Mouse (Mus musculus) embryonic facial prominence, embryonic 13.5 days (tissue): ENCODE results near the gene Veph1. TPM values are rescaled to one million over a fixed set of nuclear protein-coding genes. Genes with fewer than 3 reads are reported as not detected.
A peak's percentile ranks its signal among the peaks of the same experiment; 100 is the strongest.
"Not testable (repeated sequence)": the region's sequence is repeated elsewhere in the genome, so short reads cannot be mapped to it uniquely, and the experiment has no call there.

Experiments
- ATAC-seq: fragments of 200-750 bp; cut with Nextera tagmentation; 2 replicates; pipeline ENCODE4 v1.8.0; 2017; ENCODE audit warnings: low read depth; ENCODE audit not compliant: insufficient number of reproducible peaks, insufficient read depth, low FRiP score, low TSS enrichment
- H3K27ac ChIP-seq: fragments of 300-500 bp; sonication (generic); 2 replicates; pipeline ENCODE4 v1.5.1; 2015; ENCODE audit warnings: moderate library complexity, mild to moderate bottlenecking, inconsistent platforms
- H3K27me3 ChIP-seq: fragments of 300-500 bp; sonication (generic); 2 replicates; pipeline ENCODE4 v1.6.1; 2015; ENCODE audit warnings: mild to moderate bottlenecking, inconsistent platforms
- H3K36me3 ChIP-seq: fragments of 300-500 bp; sonication (generic); 2 replicates; pipeline ENCODE4 v1.6.1; 2015; ENCODE audit warnings: mild to moderate bottlenecking, inconsistent platforms
- H3K4me1 ChIP-seq: fragments of 300-500 bp; sonication (generic); 2 replicates; pipeline ENCODE4 v1.6.1; 2015; ENCODE audit warnings: inconsistent platforms
- H3K4me2 ChIP-seq: fragments of 300-500 bp; sonication (generic); 2 replicates; pipeline ENCODE4 v1.6.1; 2015; ENCODE audit warnings: moderate library complexity, mild to moderate bottlenecking, inconsistent platforms
- H3K4me3 ChIP-seq: fragments of 300-500 bp; sonication (generic); 2 replicates; pipeline ENCODE4 v1.5.1; 2015; ENCODE audit warnings: mild to moderate bottlenecking, inconsistent platforms
- H3K9ac ChIP-seq: fragments of 300-500 bp; sonication (generic); 2 replicates; pipeline ENCODE4 v1.6.1; 2015; ENCODE audit warnings: mild to moderate bottlenecking, inconsistent platforms
- H3K9me3 ChIP-seq: fragments of 300-500 bp; sonication (generic); 2 replicates; pipeline ENCODE4 v1.6.1; 2016; ENCODE audit warnings: inconsistent platforms
- WGBS: fragments of 180-500 bp; shearing (Covaris S2); methylation state at CpG from one replicate; pipeline ENCODE4 v1.1.7; 2015; ENCODE audit warnings: mixed read lengths; 5-methylcytosine and 5-hydroxymethylcytosine counted together
- polyA plus RNA-seq: library from polyadenylated mRNA; unstranded; fragments of >200 nt; fragmentation: Nextera tagmentation; extraction: Ambion mirVana; gene quantifications from 2 replicates; pipeline ENCODE4 v1.2.1, GENCODE M21; 2015

Veph1 gene
- polyA plus RNA-seq, 1 experiment from 2014 or later = 2.8 TPM

- peaks cover 17% of the 10 kb centered on the region for H3K4me1 ChIP-seq
- no peak overlapping the region for H3K9ac ChIP-seq
- H3K4me2 ChIP-seq = no peak overlapping the region
- no peak overlapping the region for H3K27ac ChIP-seq
- no peak overlapping the region for H3K4me3 ChIP-seq
- no peaks in the 10 kb centered on the region for H3K36me3 ChIP-seq
- no peaks in the 10 kb centered on the region for H3K9me3 ChIP-seq
- no peak for ATAC-seq
- 65% methylated on average over 9 of the region's 9 CpGs for WGBS
- H3K27me3 ChIP-seq = no peaks in the 10 kb centered on the region
These were observed 1.4 kb downstream of the Veph1 start for GRCm38 (mm10) chr3:66295236-66295635.

GRCm38 (mm10) chr3:66294729-66295128 is 1.9 kb downstream of the Veph1 start:
- Histone ChIP-seq H3K36me3 (no peaks in the 10 kb centered on the region), H3K4me2 (no peak overlapping the region), H3K27ac (no peak overlapping the region), H3K27me3 (no peaks in the 10 kb centered on the region), H3K4me1 (peaks cover 17% of the 10 kb centered on the region), H3K9ac (no peak overlapping the region), H3K9me3 (no peaks in the 10 kb centered on the region), H3K4me3 (no peak overlapping the region)
- 86% methylated on average over 3 of the region's 3 CpGs for WGBS
- ATAC-seq = no peak

- H3K9ac ChIP-seq = peak overlapping the region; percentile 66
- H3K27ac ChIP-seq = peak overlapping the region; percentile 62
- WGBS = 2% methylated on average over 20 of the region's 20 CpGs
- peak; percentile 82 for ATAC-seq
- H3K36me3 ChIP-seq = no peaks in the 10 kb centered on the region
- H3K4me1 ChIP-seq = peaks cover 17% of the 10 kb centered on the region
- H3K4me2 ChIP-seq = peak overlapping the region; percentile 62
- H3K9me3 ChIP-seq = no peaks in the 10 kb centered on the region
- no peaks in the 10 kb centered on the region for H3K27me3 ChIP-seq
- H3K4me3 ChIP-seq = peak overlapping the region; percentile 36
These were observed 4.2 kb downstream of the Veph1 start for GRCm38 (mm10) chr3:66292356-66292946.

- Histone ChIP-seq H3K27me3 (no peaks in the 10 kb centered on the region), H3K4me1 (no peaks in the 10 kb centered on the region), H3K9me3 (no peaks in the 10 kb centered on the region), H3K27ac (no peak overlapping the region), H3K9ac (no peak overlapping the region), H3K36me3 (no peaks in the 10 kb centered on the region), H3K4me3 (no peak overlapping the region), H3K4me2 (no peak overlapping the region)
- WGBS = 74% methylated on average over 4 of the region's 4 CpGs
- no peak for ATAC-seq
These were observed 33.4 kb downstream of the Veph1 start for GRCm38 (mm10) chr3:66263270-66263669.

GRCm38 (mm10) chr3:66262319-66262718 is 34.3 kb downstream of the Veph1 start:
- no peaks in the 10 kb centered on the region for H3K36me3 ChIP-seq
- H3K9me3 ChIP-seq = no peaks in the 10 kb centered on the region
- no peak overlapping the region for H3K27ac ChIP-seq
- H3K4me3 ChIP-seq = no peak overlapping the region
- no peak overlapping the region for H3K4me2 ChIP-seq
- H3K27me3 ChIP-seq = no peaks in the 10 kb centered on the region
- H3K9ac ChIP-seq = no peak overlapping the region
- WGBS = 39% methylated on average over 5 of the region's 5 CpGs
- no peak for ATAC-seq
- no peaks in the 10 kb centered on the region for H3K4me1 ChIP-seq

GRCm38 (mm10) chr3:66254504-66255105 is 42.0 kb downstream of the Veph1 start:
- no peaks in the 10 kb centered on the region for H3K27me3 ChIP-seq
- no peaks in the 10 kb centered on the region for H3K4me1 ChIP-seq
- H3K27ac ChIP-seq = no peak overlapping the region
- H3K4me2 ChIP-seq = no peak overlapping the region
- H3K36me3 ChIP-seq = no peaks in the 10 kb centered on the region
- no peaks in the 10 kb centered on the region for H3K9me3 ChIP-seq
- H3K4me3 ChIP-seq = no peak overlapping the region
- WGBS = 70% methylated on average over 9 of the region's 9 CpGs
- no peak for ATAC-seq
- H3K9ac ChIP-seq = no peak overlapping the region

GRCm38 (mm10) chr3:66251842-66252241 is 44.8 kb downstream of the Veph1 start:
- no peak overlapping the region for H3K27ac ChIP-seq
- H3K9ac ChIP-seq = no peak overlapping the region
- H3K9me3 ChIP-seq = no peaks in the 10 kb centered on the region
- no peak for ATAC-seq
- H3K4me2 ChIP-seq = no peak overlapping the region
- H3K4me3 ChIP-seq = no peak overlapping the region
- H3K4me1 ChIP-seq = no peaks in the 10 kb centered on the region
- 69% methylated on average over 7 of the region's 7 CpGs for WGBS
- H3K27me3 ChIP-seq = no peaks in the 10 kb centered on the region
- H3K36me3 ChIP-seq = no peaks in the 10 kb centered on the region

- no peak overlapping the region for H3K9ac ChIP-seq
- H3K9me3 ChIP-seq = no peaks in the 10 kb centered on the region
- no peak overlapping the region for H3K27ac ChIP-seq
- H3K4me2 ChIP-seq = no peak overlapping the region
- H3K36me3 ChIP-seq = no peaks in the 10 kb centered on the region
- no peaks in the 10 kb centered on the region for H3K27me3 ChIP-seq
- H3K4me3 ChIP-seq = no peak overlapping the region
- no peaks in the 10 kb centered on the region for H3K4me1 ChIP-seq
- no peak for ATAC-seq
These were observed 56.2 kb downstream of the Veph1 start for GRCm38 (mm10) chr3:66240476-66240875.

GRCm38 (mm10) chr3:66236234-66236871 is 60.3 kb downstream of the Veph1 start:
- not testable (repeated sequence) for H3K27me3 ChIP-seq, H3K4me3 ChIP-seq, H3K36me3 ChIP-seq, H3K9ac ChIP-seq, H3K4me1 ChIP-seq, ATAC-seq, H3K4me2 ChIP-seq, H3K9me3 ChIP-seq, H3K27ac ChIP-seq
- 28% methylated on average over 4 of the region's 4 CpGs for WGBS

- no peak for ATAC-seq
- Histone ChIP-seq H3K4me2 (no peak overlapping the region), H3K4me3 (no peak overlapping the region), H3K27me3 (no peaks in the 10 kb centered on the region; the same call in 1 of the 2 replicates), H3K4me1 (peaks cover 9% of the 10 kb centered on the region), H3K27ac (peak overlapping the region; percentile 73; the same call in 1 of the 2 replicates), H3K36me3 (no peaks in the 10 kb centered on the region), H3K9ac (no peak overlapping the region), H3K9me3 (no peaks in the 10 kb centered on the region)
- WGBS = 76% methylated on average over 15 of the region's 15 CpGs
These were observed 71.6 kb downstream of the Veph1 start for GRCm38 (mm10) chr3:66224931-66225537.

- H3K4me2 ChIP-seq = peak overlapping the region; percentile 95
- WGBS = 2% methylated on average over 11 of the region's 11 CpGs
- ATAC-seq = peak; percentile 40; the same call in 1 of the 2 replicates
These were observed 75.4 kb downstream of the Veph1 start for GRCm38 (mm10) chr3:66221243-66221611.

More at GRCm38 (mm10) chr3:66221243-66221611, 75.4 kb downstream of the Veph1 start:
- peak overlapping the region; percentile 92 for H3K27ac ChIP-seq
- no peaks in the 10 kb centered on the region for H3K9me3 ChIP-seq
- H3K36me3 ChIP-seq = no peaks in the 10 kb centered on the region
- peak overlapping the region; percentile 91 for H3K9ac ChIP-seq
- H3K27me3 ChIP-seq = no peaks in the 10 kb centered on the region; the same call in 1 of the 2 replicates
- H3K4me1 ChIP-seq = peaks cover 12% of the 10 kb centered on the region
- peak overlapping the region; percentile 67 for H3K4me3 ChIP-seq
